ENCODE assay signal across 19 mouse cellular contexts in genomic region chr13:101547365-101547764, GRCm38 (mm10).
DNase-seq lines count a peak whose midpoint lies in the region; ATAC-seq and TF ChIP-seq lines count a peak whose summit lies in the region.
"Had no signal": no experiment of that assay in that cellular context is flagged by ENCODE, and none has a peak within 500 bp of the region (broad histone marks: within the 10 kb centered on the region; RNA-seq: fewer than 3 reads in every experiment).

No protein-coding gene starts in this region.

- no peak for ATAC-seq in erythroblast, adult 5-6 weeks (replicated peaks; ENCODE audit: low FRiP score, poor library complexity, severe bottlenecking)
- ATAC-seq in liver, embryonic 13.5 days (ENCODE audit: low read depth), result no peak
- ATAC-seq in heart, embryonic 11.5 days (replicated peaks; ENCODE audit: insufficient number of reproducible peaks, low FRiP score, low TSS enrichment), result no peak
- ATAC-seq: Patski had no signal

- no peak for TF ChIP-seq POLR2A in thymus, adult 2 months (IDR thresholded peaks at IDR 0.05; ENCODE audit: control insufficient read depth, extremely low read depth, insufficient read depth, low read length, poor library complexity)
- no peak for TF ChIP-seq POLR2A in myocyte (IDR thresholded peaks at IDR 0.05; ENCODE audit: insufficient read length, low read depth)

- no peaks in the 10 kb centered on the region for H3K9me3 ChIP-seq in erythroblast, embryonic 14.5 days (ENCODE audit: control insufficient read depth, low read length)
- no peaks in the 10 kb centered on the region for H3K9me3 ChIP-seq in liver, embryonic 13.5 days (replicated peaks)
- H3K9me3 ChIP-seq in heart, embryonic 11.5 days (replicated peaks; ENCODE audit: control insufficient read depth, low read length), result no peaks in the 10 kb centered on the region
- H3K9me3 ChIP-seq: forebrain, embryonic 12.5 days; heart, embryonic 12.5 days; hindbrain, embryonic 13.5 days; midbrain, embryonic 12.5 days had no signal

- peak overlapping the region; percentile 65 for H3K4me2 ChIP-seq in liver, embryonic 13.5 days
- H3K4me2 ChIP-seq in myocyte (ENCODE audit: low read depth), result peak overlapping the region; percentile 49
- H3K4me2 ChIP-seq in heart, embryonic 11.5 days, result no peak overlapping the region
- H3K4me2 ChIP-seq: forebrain, embryonic 12.5 days; heart, embryonic 12.5 days; hindbrain, embryonic 13.5 days; midbrain, embryonic 12.5 days had no signal

- H3K27me3 ChIP-seq in erythroblast, embryonic 14.5 days (ENCODE audit: control insufficient read depth), result no peaks in the 10 kb centered on the region
- H3K27me3 ChIP-seq in thymus, adult 2 months (ENCODE audit: control insufficient read depth, insufficient read depth, low read length), result no peaks in the 10 kb centered on the region
- no peaks in the 10 kb centered on the region for H3K27me3 ChIP-seq in liver, embryonic 13.5 days
- no peaks in the 10 kb centered on the region for H3K27me3 ChIP-seq in myocyte (ENCODE audit: control insufficient read depth, insufficient read depth, insufficient read length)
- H3K27me3 ChIP-seq in heart, embryonic 11.5 days (ENCODE audit: control insufficient read depth, insufficient read depth, low read length), result no peaks in the 10 kb centered on the region
- H3K27me3 ChIP-seq: forebrain, embryonic 12.5 days; heart, embryonic 12.5 days; hindbrain, embryonic 13.5 days; midbrain, embryonic 12.5 days; Patski had no signal

- TF ChIP-seq CTCF in thymus, adult 2 months (IDR thresholded peaks at IDR 0.05; ENCODE audit: borderline replicate concordance, control insufficient read depth, extremely low read depth, insufficient read depth, low read length, poor library complexity), result no peak

- H3K36me3 ChIP-seq in erythroblast, embryonic 14.5 days (ENCODE audit: control insufficient read depth), result peaks cover 19% of the 10 kb centered on the region
- H3K36me3 ChIP-seq in thymus, adult 2 months (ENCODE audit: control insufficient read depth, insufficient read depth, low read length), result no peaks in the 10 kb centered on the region
- H3K36me3 ChIP-seq in liver, embryonic 13.5 days, result no peaks in the 10 kb centered on the region
- no peaks in the 10 kb centered on the region for H3K36me3 ChIP-seq in myocyte (ENCODE audit: control insufficient read depth, insufficient read depth)
- H3K36me3 ChIP-seq in heart, embryonic 11.5 days (ENCODE audit: control insufficient read depth, insufficient read depth, low read length), result no peaks in the 10 kb centered on the region
- H3K36me3 ChIP-seq: forebrain, embryonic 12.5 days; heart, embryonic 12.5 days; hindbrain, embryonic 13.5 days; midbrain, embryonic 12.5 days had no signal

- DNase-seq in thymus, adult 2 months, result no peak
- DNase-seq in thymus, adult 18-20 months, result no peak
- DNase-seq in liver, embryonic 13.5 days, result no peak
- DNase-seq in urinary bladder, postnatal 14 days (ENCODE audit: low spot score), result no peak
- DNase-seq: adrenal gland, postnatal 10 days; cerebellum, adult 9-11 months; kidney, adult 2 months had no signal

- peak overlapping the region; percentile 72 for H3K9ac ChIP-seq in liver, embryonic 13.5 days
- H3K9ac ChIP-seq in heart, embryonic 11.5 days (ENCODE audit: low read depth, low read length), result no peak overlapping the region
- H3K9ac ChIP-seq: forebrain, embryonic 12.5 days; heart, embryonic 12.5 days; hindbrain, embryonic 13.5 days; midbrain, embryonic 12.5 days had no signal

- H3K27ac ChIP-seq in thymus, adult 2 months (ENCODE audit: control insufficient read depth, insufficient read depth, low read length), result peak overlapping the region; percentile 63; the same call in 1 of the 2 replicates
- peak overlapping the region; percentile 99 for H3K27ac ChIP-seq in liver, embryonic 13.5 days
- no peak overlapping the region for H3K27ac ChIP-seq in heart, embryonic 11.5 days (ENCODE audit: low read depth, low read length)
- H3K27ac ChIP-seq: forebrain, embryonic 12.5 days; hindbrain, embryonic 13.5 days; kidney, postnatal 0 days; left cerebral cortex, adult 2 months; midbrain, embryonic 12.5 days; stomach, postnatal 0 days had no signal

- H3ac ChIP-seq in myocyte (ENCODE audit: control insufficient read depth, insufficient read length), result no peak overlapping the region

- no peaks in the 10 kb centered on the region for H3K79me2 ChIP-seq in myocyte (ENCODE audit: control insufficient read depth, insufficient read depth)

- H3K4me3 ChIP-seq in erythroblast, embryonic 14.5 days (replicated peaks), result peak overlapping the region; percentile 54
- 0 out of 2 replicates have a peak overlapping the region, but pooled peaks have one; percentile 7 for H3K4me3 ChIP-seq in thymus, adult 2 months (ENCODE audit: control insufficient read depth, insufficient read depth, low read length)
- peak overlapping the region; percentile 23; the same call in 1 of the 2 replicates for H3K4me3 ChIP-seq in liver, embryonic 13.5 days (replicated peaks)
- no peak overlapping the region for H3K4me3 ChIP-seq in myocyte
- H3K4me3 ChIP-seq in heart, embryonic 11.5 days (ENCODE audit: low read depth, low read length), result no peak overlapping the region
- H3K4me3 ChIP-seq: forebrain, embryonic 12.5 days; heart, embryonic 12.5 days; hindbrain, embryonic 13.5 days; left cerebral cortex, adult 2 months; midbrain, embryonic 12.5 days had no signal

- 55% methylated on average over 2 of the region's 2 CpGs for WGBS in thymus, adult 2 months
- WGBS in liver, embryonic 13.5 days (ENCODE audit: insufficient replicate concordance), result 39% methylated on average over 2 of the region's 2 CpGs
- 83% methylated on average over 2 of the region's 2 CpGs for WGBS in heart, embryonic 11.5 days (ENCODE audit: insufficient replicate concordance)

- H3K4me1 ChIP-seq in erythroblast, embryonic 14.5 days (ENCODE audit: control insufficient read depth), result peaks cover 95% of the 10 kb centered on the region
- H3K4me1 ChIP-seq in thymus, adult 2 months (replicated peaks; ENCODE audit: control insufficient read depth, insufficient read depth, low read length), result peaks cover 34% of the 10 kb centered on the region
- peaks cover 91% of the 10 kb centered on the region for H3K4me1 ChIP-seq in liver, embryonic 13.5 days (replicated peaks)
- H3K4me1 ChIP-seq in heart, embryonic 11.5 days (ENCODE audit: control insufficient read depth, insufficient read depth, low read length), result peaks cover 4% of the 10 kb centered on the region; the same call in 1 of the 2 replicates

TF ChIP-seq in myocyte, 11 proteins besides CTCF, POLR2A, EP300 and RAD21:
- TF ChIP-seq POLR2AphosphoS2 (IDR thresholded peaks at IDR 0.05; ENCODE audit: insufficient read length, low read depth) (no peak), SRF (IDR thresholded peaks at IDR 0.05; ENCODE audit: control insufficient read depth, insufficient read length, low read depth) (no peak), MYOD1 (IDR thresholded peaks at IDR 0.05; ENCODE audit: control insufficient read depth in 1 of 3, insufficient read length in 2 of 3, low read depth in 2 of 3) (no peak)

Comparison
In these comparisons a context has a peak if more than half of its experiments do, and no peak if none do; other contexts are left out.
1. H3K4me3 ChIP-seq: peak in erythroblast, embryonic 14.5 days (single experiment), thymus, adult 2 months (single experiment) and liver, embryonic 13.5 days (single experiment); none in myocyte (single experiment) and heart, embryonic 11.5 days (single experiment).